Mouse (Mus musculus): ENCODE data around the gene Klf8.

Gene Klf8

GRCm38 (mm10) chrX:153440018-153440417, 202.8 kb downstream of the Klf8 start:
- no peak for DNase-seq

Measured in kidney, adult 11 months (tissue).